Mouse (Mus musculus): ENCODE data around the gene C1qtnf6. TPM values are rescaled to one million over a fixed set of nuclear protein-coding genes. Genes with fewer than 3 reads are reported as not detected.

C1qtnf6 gene
- polyA plus RNA-seq, 1 experiment: 8.1 TPM

- no peaks in the 10 kb centered on the region for H3K4me1 ChIP-seq (ENCODE audit: control insufficient read depth, insufficient read depth, insufficient read length, low read length)
- no peak overlapping the region for H3K4me3 ChIP-seq (ENCODE audit: low read depth, low read length)
- no peak for TF ChIP-seq CTCF (IDR thresholded peaks at IDR 0.05; ENCODE audit: extremely low read depth, insufficient read length, insufficient replicate concordance, low read depth, low read length)
- TF ChIP-seq POLR2A (IDR thresholded peaks at IDR 0.05; ENCODE audit: low read depth, low read length): no peak
- no peaks in the 10 kb centered on the region for H3K36me3 ChIP-seq (ENCODE audit: control insufficient read depth, insufficient read depth, low read length)
- 91% methylated on average over 5 of the region's 5 CpGs for WGBS
- no peak overlapping the region for H3K27ac ChIP-seq (ENCODE audit: insufficient read depth, low read depth, low read length)
- H3K27me3 ChIP-seq (ENCODE audit: control insufficient read depth, insufficient read depth, low read length): no peaks in the 10 kb centered on the region
Measured at GRCm38 (mm10) chr15:78504816-78505215, 26.4 kb downstream of the C1qtnf6 start.

GRCm38 (mm10) chr15:78504013-78504412, 27.2 kb downstream of the C1qtnf6 start:
- 81% methylated on average over 1 of the region's 1 CpGs for WGBS
- Histone ChIP-seq H3K4me1 (ENCODE audit: control insufficient read depth, insufficient read depth, insufficient read length, low read length) (no peaks in the 10 kb centered on the region), H3K27me3 (ENCODE audit: control insufficient read depth, insufficient read depth, low read length) (no peaks in the 10 kb centered on the region), H3K4me3 (ENCODE audit: low read depth, low read length) (no peak overlapping the region), H3K36me3 (ENCODE audit: control insufficient read depth, insufficient read depth, low read length) (no peaks in the 10 kb centered on the region), H3K27ac (ENCODE audit: insufficient read depth, low read depth, low read length) (no peak overlapping the region)
- TF ChIP-seq CTCF (IDR thresholded peaks at IDR 0.05; ENCODE audit: extremely low read depth, insufficient read length, insufficient replicate concordance, low read depth, low read length): no peak
- no peak for TF ChIP-seq POLR2A (IDR thresholded peaks at IDR 0.05; ENCODE audit: low read depth, low read length)

GRCm38 (mm10) chr15:78502437-78503132, 28.6 kb downstream of the C1qtnf6 start:
- Histone ChIP-seq H3K27me3 (ENCODE audit: control insufficient read depth, insufficient read depth, low read length) (no peaks in the 10 kb centered on the region), H3K27ac (ENCODE audit: insufficient read depth, low read depth, low read length) (no peak overlapping the region), H3K36me3 (ENCODE audit: control insufficient read depth, insufficient read depth, low read length) (no peaks in the 10 kb centered on the region), H3K4me1 (ENCODE audit: control insufficient read depth, insufficient read depth, insufficient read length, low read length) (no peaks in the 10 kb centered on the region), H3K4me3 (ENCODE audit: low read depth, low read length) (no peak overlapping the region)
- no peak for TF ChIP-seq POLR2A (IDR thresholded peaks at IDR 0.05; ENCODE audit: low read depth, low read length)
- no peak for TF ChIP-seq CTCF (IDR thresholded peaks at IDR 0.05; ENCODE audit: extremely low read depth, insufficient read length, insufficient replicate concordance, low read depth, low read length)
- WGBS: 45% methylated on average over 18 of the region's 18 CpGs

GRCm38 (mm10) chr15:78494968-78495406, 36.2 kb downstream of the C1qtnf6 start, which contains the start of gene Il2rb:
Gene Il2rb, minus strand, starts transcription at chr15:78495271.
- Histone ChIP-seq H3K27me3 (ENCODE audit: control insufficient read depth, insufficient read depth, low read length) (no peaks in the 10 kb centered on the region), H3K4me3 (ENCODE audit: low read depth, low read length) (peak within 1 kb of the TSS; percentile 59), H3K4me1 (ENCODE audit: control insufficient read depth, insufficient read depth, insufficient read length, low read length) (no peaks in the 10 kb centered on the region), H3K27ac (ENCODE audit: insufficient read depth, low read depth, low read length) (peak within 1 kb of the TSS; percentile 17; the same call in 1 of the 2 replicates), H3K36me3 (ENCODE audit: control insufficient read depth, insufficient read depth, low read length) (no peaks in the 10 kb centered on the region)
- no peak for TF ChIP-seq CTCF (IDR thresholded peaks at IDR 0.05; ENCODE audit: extremely low read depth, insufficient read length, insufficient replicate concordance, low read depth, low read length)
- TF ChIP-seq POLR2A (IDR thresholded peaks at IDR 0.05; ENCODE audit: low read depth, low read length): no peak
- WGBS: 77% methylated on average over 11 of the region's 11 CpGs

GRCm38 (mm10) chr15:78493401-78494010, 37.7 kb downstream of the C1qtnf6 start:
- TF ChIP-seq CTCF (IDR thresholded peaks at IDR 0.05; ENCODE audit: extremely low read depth, insufficient read length, insufficient replicate concordance, low read depth, low read length) (no peak), POLR2A (IDR thresholded peaks at IDR 0.05; ENCODE audit: low read depth, low read length) (no peak)
- no peaks in the 10 kb centered on the region for H3K36me3 ChIP-seq (ENCODE audit: control insufficient read depth, insufficient read depth, low read length)
- no peaks in the 10 kb centered on the region for H3K27me3 ChIP-seq (ENCODE audit: control insufficient read depth, insufficient read depth, low read length)
- H3K4me1 ChIP-seq (ENCODE audit: control insufficient read depth, insufficient read depth, insufficient read length, low read length): no peaks in the 10 kb centered on the region
- peak overlapping the region; percentile 59 for H3K4me3 ChIP-seq (ENCODE audit: low read depth, low read length)
- H3K27ac ChIP-seq (ENCODE audit: insufficient read depth, low read depth, low read length): peak overlapping the region; percentile 17; the same call in 1 of the 2 replicates
- 74% methylated on average over 10 of the region's 10 CpGs for WGBS

GRCm38 (mm10) chr15:78491301-78491700, 39.9 kb downstream of the C1qtnf6 start:
- no peak overlapping the region for H3K27ac ChIP-seq (ENCODE audit: insufficient read depth, low read depth, low read length)
- H3K27me3 ChIP-seq (ENCODE audit: control insufficient read depth, insufficient read depth, low read length): no peaks in the 10 kb centered on the region
- no peaks in the 10 kb centered on the region for H3K36me3 ChIP-seq (ENCODE audit: control insufficient read depth, insufficient read depth, low read length)
- no peak overlapping the region for H3K4me3 ChIP-seq (ENCODE audit: low read depth, low read length)
- TF ChIP-seq CTCF (IDR thresholded peaks at IDR 0.05; ENCODE audit: extremely low read depth, insufficient read length, insufficient replicate concordance, low read depth, low read length): no peak
- no peaks in the 10 kb centered on the region for H3K4me1 ChIP-seq (ENCODE audit: control insufficient read depth, insufficient read depth, insufficient read length, low read length)
- WGBS: 88% methylated on average over 3 of the region's 3 CpGs

GRCm38 (mm10) chr15:78489906-78490305, 41.3 kb downstream of the C1qtnf6 start:
- 67% methylated on average over 8 of the region's 8 CpGs for WGBS
- no peaks in the 10 kb centered on the region for H3K36me3 ChIP-seq (ENCODE audit: control insufficient read depth, insufficient read depth, low read length)
- H3K4me1 ChIP-seq (ENCODE audit: control insufficient read depth, insufficient read depth, insufficient read length, low read length): no peaks in the 10 kb centered on the region
- no peaks in the 10 kb centered on the region for H3K27me3 ChIP-seq (ENCODE audit: control insufficient read depth, insufficient read depth, low read length)
- H3K27ac ChIP-seq (ENCODE audit: insufficient read depth, low read depth, low read length): no peak overlapping the region
- TF ChIP-seq POLR2A (IDR thresholded peaks at IDR 0.05; ENCODE audit: low read depth, low read length) (no peak), CTCF (IDR thresholded peaks at IDR 0.05; ENCODE audit: extremely low read depth, insufficient read length, insufficient replicate concordance, low read depth, low read length) (no peak)
- no peak overlapping the region for H3K4me3 ChIP-seq (ENCODE audit: low read depth, low read length)

Measured in small intestine, adult 2 months (tissue).